Mouse (Mus musculus) ES-Bruce4 (cell line): ENCODE measurements at regions not wholly inside any gene's neighbourhood (a gene's known extent, or its start where the extent isn't known, plus 50 kb on each side); places are given as distances from the start of the nearest gene placed in this dataset.

Source experiments
- H3K27ac ChIP-seq: 2 replicates; pipeline ENCODE4 v1.5.1; 2012; ENCODE audit warnings: low read length, inconsistent platforms; ENCODE audit not compliant: insufficient read depth
- H3K27me3 ChIP-seq: 2 replicates; pipeline ENCODE4 v1.6.1; 2012; ENCODE audit warnings: mild to moderate bottlenecking, low read length, inconsistent platforms; ENCODE audit not compliant: control insufficient read depth, poor library complexity, insufficient read depth, severe bottlenecking
- H3K36me3 ChIP-seq: 2 replicates; pipeline ENCODE4 v1.6.1; 2012; ENCODE audit warnings: inconsistent platforms, mild to moderate bottlenecking, low read length, moderate library complexity; ENCODE audit not compliant: control insufficient read depth, poor library complexity, insufficient read depth, severe bottlenecking
- H3K4me1 ChIP-seq: one replicate; pipeline ENCODE4 v1.8.1; 2011; ENCODE audit warnings: low read length; ENCODE audit not compliant: control insufficient read depth, insufficient read depth
- H3K4me3 ChIP-seq: 2 replicates; pipeline ENCODE4 v1.5.1; 2011; ENCODE audit warnings: low read depth, mild to moderate bottlenecking, low read length
- H3K9ac ChIP-seq: 2 replicates; pipeline ENCODE4 v1.6.1; 2012; ENCODE audit warnings: low read depth, mild to moderate bottlenecking, inconsistent platforms; ENCODE audit not compliant: poor library complexity, severe bottlenecking
- H3K9me3 ChIP-seq: replicated peaks from 2 replicates; pipeline ENCODE4 v1.6.1; 2012; ENCODE audit warnings: mild to moderate bottlenecking, low read length, inconsistent platforms; ENCODE audit not compliant: control insufficient read depth, poor library complexity, insufficient read depth, severe bottlenecking
- CTCF ChIP-seq: IDR thresholded peaks from one replicate; pipeline ENCODE4 v1.8.1; 2011; ENCODE audit warnings: low read depth, low read length
- EP300 ChIP-seq: IDR thresholded peaks from 2 replicates; pipeline ENCODE4 v1.6.1; 2011; ENCODE audit warnings: low read depth, low read length; ENCODE audit not compliant: insufficient read depth
- POLR2A ChIP-seq: IDR thresholded peaks from one replicate; pipeline ENCODE4 v1.8.1; 2011; ENCODE audit warnings: low read length; ENCODE audit not compliant: insufficient read depth

DNA sequence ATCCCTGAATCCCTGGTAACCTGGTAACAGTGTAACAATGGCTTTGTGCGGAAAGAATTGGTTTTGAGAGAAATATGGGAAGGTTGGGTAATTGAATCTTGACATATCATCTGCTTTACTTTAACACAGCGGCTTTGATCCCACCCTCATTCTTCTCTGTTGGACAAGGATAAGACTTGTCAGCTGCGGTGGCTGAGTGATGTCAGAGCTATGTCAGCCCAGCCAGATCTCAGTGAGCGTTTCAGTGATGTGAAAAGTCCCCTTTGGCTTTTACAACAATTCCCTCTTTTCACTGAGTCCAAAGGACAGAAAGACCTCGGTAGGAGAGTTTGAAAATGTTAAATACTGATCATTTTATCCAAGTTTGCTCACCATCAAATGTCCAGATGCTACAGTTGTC, 546.1 kb downstream of the Gm19410 start:
- no peaks in the 10 kb centered on the region for H3K27me3 ChIP-seq
- H3K9me3 ChIP-seq = no peaks in the 10 kb centered on the region; the same call in 1 of the 2 replicates
- no peaks in the 10 kb centered on the region for H3K36me3 ChIP-seq

DNA sequence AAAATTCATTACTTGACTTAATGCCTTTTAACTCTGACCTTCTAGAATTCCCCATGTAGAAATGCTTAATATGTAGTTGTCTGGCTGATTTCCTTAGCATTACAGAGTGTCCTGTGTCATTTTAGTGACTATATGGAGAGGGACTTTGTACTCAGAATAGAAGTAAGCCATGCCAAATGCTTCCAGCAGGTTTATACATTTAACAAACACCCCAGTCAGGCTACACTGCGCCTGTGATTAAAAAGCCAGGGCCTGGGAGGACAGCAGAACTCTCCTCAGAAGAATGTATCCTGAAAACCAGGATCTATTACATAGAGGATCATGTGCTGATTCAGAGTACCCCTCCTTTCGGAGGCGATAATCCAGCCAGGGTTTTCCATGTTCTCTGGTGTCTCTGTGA, 547.4 kb downstream of the Gm19410 start:
- Histone ChIP-seq H3K4me3 (no peak overlapping the region), H3K27me3 (no peaks in the 10 kb centered on the region), H3K27ac (no peak overlapping the region), H3K9me3 (no peaks in the 10 kb centered on the region; the same call in 1 of the 2 replicates), H3K9ac (no peak overlapping the region), H3K4me1 (no peaks in the 10 kb centered on the region), H3K36me3 (no peaks in the 10 kb centered on the region)
- TF ChIP-seq CTCF (no peak), POLR2A (no peak), EP300 (no peak)

More for the DNA sequence above, 546.1 kb downstream of the Gm19410 start:
- TF ChIP-seq EP300 (no peak), POLR2A (no peak), CTCF (no peak)
- no peak overlapping the region for H3K4me3 ChIP-seq
- no peak overlapping the region for H3K27ac ChIP-seq
- H3K4me1 ChIP-seq = no peaks in the 10 kb centered on the region
- H3K9ac ChIP-seq = no peak overlapping the region

DNA sequence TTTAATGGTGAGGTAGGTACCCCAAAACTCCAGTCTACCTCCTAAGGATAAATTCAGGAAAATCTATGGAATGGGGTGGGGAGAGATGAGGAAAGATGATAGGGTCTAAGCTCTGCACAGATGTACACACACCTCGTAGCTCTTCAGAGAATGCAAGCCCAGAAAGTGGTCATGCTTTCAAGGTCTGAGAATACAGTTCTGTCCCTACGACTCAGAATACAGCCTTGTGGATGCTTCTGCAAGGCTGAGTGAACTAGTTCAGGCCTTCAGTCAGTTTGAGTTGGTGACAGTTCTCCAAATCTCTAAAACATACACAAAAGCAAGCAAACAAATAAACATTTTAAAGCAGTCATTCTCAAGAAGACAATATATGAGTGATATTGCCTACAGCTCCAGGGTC, 552.8 kb downstream of the Gm19410 start:
- Histone ChIP-seq H3K27me3 (no peaks in the 10 kb centered on the region; the same call in 1 of the 2 replicates), H3K27ac (no peak overlapping the region), H3K36me3 (no peaks in the 10 kb centered on the region), H3K4me1 (no peaks in the 10 kb centered on the region), H3K9ac (no peak overlapping the region), H3K4me3 (no peak overlapping the region), H3K9me3 (no peaks in the 10 kb centered on the region; the same call in 1 of the 2 replicates)
- TF ChIP-seq CTCF (no peak), EP300 (no peak), POLR2A (no peak)

DNA sequence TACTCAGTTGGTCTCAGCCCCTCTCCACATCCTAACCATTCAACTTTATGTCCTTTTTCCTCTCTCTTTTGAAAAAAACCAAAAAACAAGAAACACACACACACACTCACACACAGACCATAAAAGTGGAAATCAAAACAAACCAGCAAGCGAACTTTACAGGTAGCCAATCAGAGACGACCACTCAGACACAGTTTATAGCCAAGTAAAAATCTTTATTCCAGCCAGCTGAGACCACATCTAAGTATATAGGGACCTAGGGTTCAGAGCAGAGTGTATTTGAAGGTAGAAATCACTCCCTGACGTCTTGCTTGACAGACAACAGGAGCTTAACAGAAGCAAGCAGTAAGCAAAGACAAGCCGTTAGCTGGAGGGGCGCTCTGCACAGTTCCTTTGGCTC, 553.3 kb downstream of the Gm19410 start:
- no peaks in the 10 kb centered on the region for H3K9me3 ChIP-seq
- H3K36me3 ChIP-seq = no peaks in the 10 kb centered on the region
- no peak overlapping the region for H3K9ac ChIP-seq
- H3K4me3 ChIP-seq = no peak overlapping the region
- H3K4me1 ChIP-seq = no peaks in the 10 kb centered on the region
- TF ChIP-seq EP300 = no peak
- no peak for TF ChIP-seq CTCF
- no peak for TF ChIP-seq POLR2A
- no peaks in the 10 kb centered on the region; the same call in 1 of the 2 replicates for H3K27me3 ChIP-seq
- no peak overlapping the region for H3K27ac ChIP-seq

DNA sequence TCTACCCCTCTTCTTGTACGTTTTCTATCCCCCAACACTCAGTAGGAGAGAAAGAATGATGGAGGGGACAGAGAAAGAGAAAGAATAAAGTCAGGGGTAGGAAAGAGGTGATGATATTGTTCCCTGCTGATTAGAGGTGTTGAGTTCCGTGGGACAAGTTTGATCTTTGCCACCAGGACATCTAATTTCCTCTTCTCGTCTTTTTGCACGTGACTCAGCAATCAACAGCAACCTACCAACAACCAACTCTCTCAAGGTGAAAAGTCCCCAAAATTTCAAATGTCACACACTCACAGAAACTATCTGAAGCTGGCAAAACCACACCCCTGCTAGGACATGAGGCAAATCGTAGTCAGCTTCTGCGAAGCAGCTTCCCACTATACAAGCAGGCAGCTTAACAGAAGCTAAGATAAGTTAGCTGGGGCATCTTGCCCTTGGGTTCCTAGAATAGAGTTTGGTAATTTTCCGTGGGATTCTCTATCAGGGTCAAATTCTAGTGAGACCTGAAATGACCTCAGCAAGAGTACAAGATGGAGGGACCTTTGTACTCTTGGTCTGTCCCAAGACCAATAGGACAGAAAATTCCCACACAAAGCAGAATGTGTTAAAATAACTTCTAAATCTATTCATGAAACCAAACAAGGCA, 553.8 kb downstream of the Gm19410 start:
- Histone ChIP-seq H3K36me3 (no peaks in the 10 kb centered on the region), H3K4me1 (no peaks in the 10 kb centered on the region), H3K27ac (no peak overlapping the region), H3K27me3 (no peaks in the 10 kb centered on the region; the same call in 1 of the 2 replicates), H3K9me3 (no peaks in the 10 kb centered on the region), H3K4me3 (no peak overlapping the region), H3K9ac (no peak overlapping the region)
- no peak for TF ChIP-seq CTCF
- TF ChIP-seq EP300 = no peak
- no peak for TF ChIP-seq POLR2A

DNA sequence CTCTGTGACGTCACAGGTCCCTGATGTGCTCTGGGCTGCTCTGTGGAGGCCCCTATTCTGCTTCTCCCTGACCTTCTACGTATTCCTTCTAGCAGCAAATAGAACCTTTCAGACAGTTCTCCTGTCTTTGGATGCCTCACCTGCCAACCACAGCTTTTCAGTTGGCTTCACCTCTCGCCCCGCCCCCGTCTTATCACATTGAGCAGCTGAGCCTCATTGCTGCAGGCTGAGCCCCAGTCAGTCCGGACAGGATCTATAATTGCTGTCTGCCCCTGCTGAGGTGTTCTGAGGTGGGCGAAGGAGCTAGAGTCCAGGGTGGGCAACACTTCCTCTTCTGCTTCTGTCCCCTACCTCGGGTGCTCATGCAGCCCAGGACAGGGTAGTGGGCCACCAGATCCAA, 556.5 kb downstream of the Gm19410 start:
- H3K27me3 ChIP-seq = no peaks in the 10 kb centered on the region; the same call in none of the 2 replicates
- no peak overlapping the region for H3K9ac ChIP-seq
- no peak overlapping the region for H3K4me3 ChIP-seq
- TF ChIP-seq POLR2A = no peak
- no peak for TF ChIP-seq CTCF
- H3K36me3 ChIP-seq = no peaks in the 10 kb centered on the region
- H3K9me3 ChIP-seq = no peaks in the 10 kb centered on the region
- H3K4me1 ChIP-seq = no peaks in the 10 kb centered on the region
- no peak overlapping the region for H3K27ac ChIP-seq
